Mouse (Mus musculus) heart, embryonic 14.5 days (tissue): ENCODE data around the gene F2rl2. TPM values are rescaled to one million over a fixed set of nuclear protein-coding genes. Genes with fewer than 3 reads are reported as not detected.

Experiments used
- ATAC-seq: fragments of 200-750 bp; cut with Nextera tagmentation; 2 replicates; pipeline ENCODE4 v1.8.0; 2017; ENCODE audit warnings: low read depth, moderate TSS enrichment; ENCODE audit not compliant: insufficient number of reproducible peaks, insufficient read depth, low FRiP score
- H3K27ac ChIP-seq, 2 experiments: fragments of 200-500 bp in 1 of 2; fragments of 300-500 bp in 1 of 2; sonication (generic) in 1 of 2; replicated peaks in 1 of 2; 2 replicates each; pipeline ENCODE4 v1.5.1; 2012 to 2014; ENCODE audit warnings: low read depth in 2 of 2, low read length in 2 of 2, control low read depth in 1 of 2, mild to moderate bottlenecking in 1 of 2, mixed read lengths in 1 of 2; ENCODE audit not compliant: control insufficient read depth in 1 of 2, insufficient read depth in 1 of 2
- H3K27me3 ChIP-seq: fragments of 300-500 bp; sonication (generic); 2 replicates; pipeline ENCODE4 v1.6.1; 2014; ENCODE audit warnings: mild to moderate bottlenecking, low read length, control low read depth; ENCODE audit not compliant: control insufficient read depth, insufficient read depth
- H3K36me3 ChIP-seq: fragments of 300-500 bp; sonication (generic); 2 replicates; pipeline ENCODE4 v1.6.1; 2014; ENCODE audit warnings: mild to moderate bottlenecking, control low read depth, low read length, mixed read lengths; ENCODE audit not compliant: control insufficient read depth, insufficient read depth
- H3K4me1 ChIP-seq, 2 experiments: fragments of 200-500 bp in 1 of 2; fragments of 300-500 bp in 1 of 2; sonication (generic) in 1 of 2; 2 replicates each; pipeline ENCODE4 v1.6.1; 2012 to 2014; ENCODE audit warnings: low read length in 2 of 2, control low read depth in 1 of 2, mixed read lengths in 1 of 2; ENCODE audit not compliant: control insufficient read depth in 2 of 2, insufficient read depth in 2 of 2
- H3K4me2 ChIP-seq: fragments of 300-500 bp; sonication (generic); 2 replicates; pipeline ENCODE4 v1.6.1; 2014; ENCODE audit warnings: mild to moderate bottlenecking, low read length
- H3K4me3 ChIP-seq, 2 experiments: fragments of 200-500 bp in 1 of 2; fragments of 300-500 bp in 1 of 2; sonication (generic) in 1 of 2; 2 replicates each; pipeline ENCODE4 v1.5.1; 2012 to 2014; ENCODE audit warnings: low read length in 2 of 2, mild to moderate bottlenecking in 2 of 2, control low read depth in 1 of 2, low read depth in 1 of 2, moderate library complexity in 1 of 2; ENCODE audit not compliant: control insufficient read depth in 1 of 2, insufficient read depth in 1 of 2
- H3K9ac ChIP-seq: fragments of 300-500 bp; sonication (generic); 2 replicates; pipeline ENCODE4 v1.6.1; 2014; ENCODE audit warnings: mild to moderate bottlenecking, low read length
- H3K9me3 ChIP-seq: fragments of 300-500 bp; sonication (generic); 2 replicates; pipeline ENCODE4 v1.6.1; 2016; ENCODE audit warnings: low read length, control low read depth; ENCODE audit not compliant: control insufficient read depth
- WGBS: fragments of 180-500 bp; shearing (Covaris S2); extraction: QIAGEN DNeasy Blood & Tissue Kit; methylation state at CpG from one replicate; pipeline ENCODE4 v1.1.7; 2014; 5-methylcytosine and 5-hydroxymethylcytosine counted together
- polyA plus RNA-seq: library from polyadenylated mRNA; unstranded; fragments of >200 nt; fragmentation: Nextera tagmentation; extraction: Ambion mirVana; gene quantifications from 2 replicates; pipeline ENCODE4 v1.2.1, GENCODE M21; 2014

F2rl2 gene
- polyA plus RNA-seq, 1 experiment from 2014 or later, result 0.35 TPM

GRCm38 (mm10) chr13:95747541-95747940, 50.9 kb downstream of the F2rl2 start:
- WGBS, result 50% methylated on average over 11 of the region's 11 CpGs

More at GRCm38 (mm10) chr13:95747541-95747940, 50.9 kb downstream of the F2rl2 start:
- H3K27ac ChIP-seq, result no peak overlapping the region
- no peaks in the 10 kb centered on the region for H3K9me3 ChIP-seq
- no peaks in the 10 kb centered on the region for H3K27me3 ChIP-seq
- H3K4me1 ChIP-seq, result peaks cover 6 to 7% of the 10 kb centered on the region in 2 experiments; a peak in 3 of 4 replicates
- no peak overlapping the region for H3K9ac ChIP-seq
- no peak for ATAC-seq
- H3K4me2 ChIP-seq, result no peak overlapping the region
- no peaks in the 10 kb centered on the region for H3K36me3 ChIP-seq
- H3K4me3 ChIP-seq, result no peak overlapping the region

Other genes with a start within 250 kb of the F2rl2 start
- gene S100z, start 218.1 kb upstream of the F2rl2 start, polyA plus RNA-seq, result not detected in 2 replicates
- 0.36 and 0.85 TPM in 2 replicates for gene F2rl1, start 171.6 kb upstream of the F2rl2 start, polyA plus RNA-seq
- gene F2r, start 78.4 kb upstream of the F2rl2 start, polyA plus RNA-seq, result 128 and 133 TPM in 2 replicates
- 3.5 and 3.9 TPM in 2 replicates for gene Iqgap2, start 195.1 kb downstream of the F2rl2 start, polyA plus RNA-seq